Mouse (Mus musculus) erythroblast, embryonic 14.5 days (primary cell): ENCODE results near the gene Exoc4. TPM values are rescaled to one million over a fixed set of nuclear protein-coding genes. Genes with fewer than 3 reads are reported as not detected.

Experiments used
- H3K27me3 ChIP-seq: 2 replicates; pipeline ENCODE4 v1.6.1; 2012; ENCODE audit warnings: inconsistent platforms; ENCODE audit not compliant: control insufficient read depth
- H3K36me3 ChIP-seq: 2 replicates; pipeline ENCODE4 v1.6.1; 2012; ENCODE audit warnings: mild to moderate bottlenecking, inconsistent platforms; ENCODE audit not compliant: control insufficient read depth
- H3K4me1 ChIP-seq: 2 replicates; pipeline ENCODE4 v1.6.1; 2012; ENCODE audit warnings: inconsistent platforms; ENCODE audit not compliant: control insufficient read depth
- H3K4me3 ChIP-seq: replicated peaks from 2 replicates; pipeline ENCODE3; 2012; ENCODE audit warnings: moderate library complexity, mild to moderate bottlenecking, inconsistent platforms
- H3K9me3 ChIP-seq: 2 replicates; pipeline ENCODE4 v1.6.1; 2012; ENCODE audit warnings: low read length, inconsistent platforms, mixed read lengths; ENCODE audit not compliant: control insufficient read depth
- GATA1 ChIP-seq: IDR thresholded peaks from 2 replicates; pipeline ENCODE4 v1.6.1; 2012; ENCODE audit warnings: low read length, inconsistent platforms, mixed read lengths
- TAL1 ChIP-seq: IDR thresholded peaks from 3 replicates; pipeline ENCODE4 v1.6.1; 2012; ENCODE audit warnings: low read length, inconsistent platforms, mixed read lengths
- polyA plus RNA-seq: library from polyadenylated mRNA; stranded (reverse); fragments of >175 nt; gene quantifications from 2 replicates; pipeline ENCODE4 v1.2.3, GENCODE M21; 2012

Gene Exoc4
- polyA plus RNA-seq, 1 experiment, result 0.65 TPM

DNA sequence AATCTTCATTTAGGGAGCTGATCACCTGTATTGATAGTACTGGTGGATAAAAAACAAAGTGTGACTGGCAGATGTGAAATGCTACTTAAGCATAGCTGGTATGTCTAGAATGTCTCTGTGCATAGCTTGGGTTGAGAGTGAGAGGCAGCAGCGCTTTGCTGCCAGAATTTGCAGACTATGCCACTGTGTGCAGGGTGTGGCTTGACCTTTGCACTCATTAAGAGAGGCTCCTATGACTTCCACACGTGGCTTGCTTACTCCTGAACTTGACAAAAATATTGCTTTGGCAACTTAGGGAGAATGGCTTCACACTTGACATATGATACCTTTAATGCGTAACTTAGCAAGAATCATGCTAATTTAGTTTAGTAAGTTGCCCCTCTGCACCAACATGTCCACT is 131.6 kb downstream of the Exoc4 start:
- H3K27me3 ChIP-seq, result no peaks in the 10 kb centered on the region
- no peaks in the 10 kb centered on the region for H3K9me3 ChIP-seq
- TF ChIP-seq GATA1 (no peak), TAL1 (no peak)
- no peaks in the 10 kb centered on the region for H3K36me3 ChIP-seq
- no peak overlapping the region for H3K4me3 ChIP-seq
- H3K4me1 ChIP-seq, result no peaks in the 10 kb centered on the region

DNA sequence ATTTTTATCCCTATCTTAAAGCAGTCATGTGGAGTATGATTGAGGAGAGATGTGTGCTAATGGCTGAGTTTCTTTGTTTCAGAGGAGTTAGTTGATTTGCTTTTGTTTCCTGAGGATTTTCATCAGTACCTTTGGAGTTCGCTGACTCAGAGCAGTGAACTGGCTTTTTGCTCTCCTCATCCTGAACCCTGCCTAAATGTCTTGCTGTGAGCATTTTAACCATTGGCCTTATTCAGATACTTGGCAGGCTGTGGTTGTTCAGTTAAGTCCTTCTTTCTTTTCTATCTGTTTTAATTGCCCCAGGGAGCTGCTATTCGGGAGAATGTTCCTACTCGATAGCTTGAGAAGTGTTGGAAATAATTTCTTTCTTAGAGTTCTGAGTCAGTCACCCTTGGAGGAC is 133.3 kb downstream of the Exoc4 start:
- Histone ChIP-seq H3K27me3 (no peaks in the 10 kb centered on the region), H3K9me3 (no peaks in the 10 kb centered on the region), H3K4me3 (no peak overlapping the region), H3K4me1 (no peaks in the 10 kb centered on the region), H3K36me3 (no peaks in the 10 kb centered on the region)
- no peak for TF ChIP-seq GATA1
- no peak for TF ChIP-seq TAL1

DNA sequence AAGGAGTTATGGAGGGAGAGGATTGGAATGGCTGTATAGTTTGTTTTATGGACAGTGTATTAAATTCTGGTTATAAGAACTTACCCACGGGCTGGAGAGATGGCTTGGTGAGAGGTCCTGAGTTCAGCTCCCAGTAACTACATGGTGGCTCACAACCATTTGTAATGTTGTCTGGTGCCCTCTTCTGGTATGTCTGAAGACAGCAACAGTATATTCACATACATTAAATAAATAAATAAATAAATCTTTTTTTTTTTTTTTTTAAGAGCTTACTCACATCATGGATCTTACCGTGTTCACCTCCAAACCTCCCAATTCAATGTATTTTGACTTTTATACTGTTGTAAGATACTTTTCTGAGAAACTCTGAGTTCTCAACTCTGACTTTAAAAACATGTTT is 143.1 kb downstream of the Exoc4 start:
- no peaks in the 10 kb centered on the region for H3K4me1 ChIP-seq
- no peaks in the 10 kb centered on the region for H3K36me3 ChIP-seq
- H3K27me3 ChIP-seq, result no peaks in the 10 kb centered on the region
- no peak for TF ChIP-seq GATA1
- no peak for TF ChIP-seq TAL1
- H3K9me3 ChIP-seq, result no peaks in the 10 kb centered on the region
- H3K4me3 ChIP-seq, result no peak overlapping the region

DNA sequence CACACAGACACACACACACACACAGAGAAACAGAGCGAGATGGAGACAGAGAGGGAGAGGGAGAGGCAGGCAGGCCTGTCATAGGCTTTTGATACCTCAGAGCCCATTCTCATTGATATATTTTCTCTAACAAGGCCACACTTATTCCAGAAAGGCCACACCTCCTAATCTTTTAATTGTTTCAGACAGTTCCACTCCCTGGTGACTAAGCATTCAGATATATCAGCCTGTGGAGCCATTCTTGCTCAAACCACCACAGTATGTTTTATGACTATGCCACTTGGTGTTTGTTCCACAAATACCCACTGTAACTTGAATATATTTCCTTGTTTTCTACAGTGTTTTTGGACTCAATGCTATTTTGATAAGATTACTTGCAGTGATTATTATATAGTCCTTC is 150.6 kb downstream of the Exoc4 start:
- H3K4me3 ChIP-seq, result no peak overlapping the region

DNA sequence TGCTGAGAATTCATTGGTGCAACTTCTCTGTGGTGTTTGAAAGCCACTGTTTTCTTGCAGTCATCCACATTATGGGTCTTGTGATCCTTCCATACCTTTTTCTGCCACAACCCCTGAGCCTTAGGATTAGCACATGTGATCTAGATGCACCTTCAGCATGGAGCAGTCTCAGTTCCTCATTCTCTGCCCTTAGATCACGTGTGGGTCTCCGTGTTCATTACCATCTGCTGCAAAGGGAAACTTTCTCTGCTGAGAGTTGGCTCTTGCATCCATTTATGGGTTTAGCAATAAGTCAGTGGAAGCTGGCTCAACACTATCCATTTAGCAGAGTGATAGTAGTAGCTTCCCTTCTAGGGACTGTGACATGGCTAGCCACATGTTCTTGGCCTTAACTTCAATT is 152.3 kb downstream of the Exoc4 start:
- TF ChIP-seq TAL1 (no peak), GATA1 (no peak)
- Histone ChIP-seq H3K9me3 (no peaks in the 10 kb centered on the region), H3K4me3 (no peak overlapping the region), H3K4me1 (no peaks in the 10 kb centered on the region), H3K36me3 (no peaks in the 10 kb centered on the region), H3K27me3 (no peaks in the 10 kb centered on the region)

More for the DNA sequence above, 150.6 kb downstream of the Exoc4 start:
- Histone ChIP-seq H3K27me3 (no peaks in the 10 kb centered on the region), H3K4me1 (no peaks in the 10 kb centered on the region), H3K36me3 (no peaks in the 10 kb centered on the region), H3K9me3 (no peaks in the 10 kb centered on the region)
- TF ChIP-seq GATA1 (no peak), TAL1 (no peak)

DNA sequence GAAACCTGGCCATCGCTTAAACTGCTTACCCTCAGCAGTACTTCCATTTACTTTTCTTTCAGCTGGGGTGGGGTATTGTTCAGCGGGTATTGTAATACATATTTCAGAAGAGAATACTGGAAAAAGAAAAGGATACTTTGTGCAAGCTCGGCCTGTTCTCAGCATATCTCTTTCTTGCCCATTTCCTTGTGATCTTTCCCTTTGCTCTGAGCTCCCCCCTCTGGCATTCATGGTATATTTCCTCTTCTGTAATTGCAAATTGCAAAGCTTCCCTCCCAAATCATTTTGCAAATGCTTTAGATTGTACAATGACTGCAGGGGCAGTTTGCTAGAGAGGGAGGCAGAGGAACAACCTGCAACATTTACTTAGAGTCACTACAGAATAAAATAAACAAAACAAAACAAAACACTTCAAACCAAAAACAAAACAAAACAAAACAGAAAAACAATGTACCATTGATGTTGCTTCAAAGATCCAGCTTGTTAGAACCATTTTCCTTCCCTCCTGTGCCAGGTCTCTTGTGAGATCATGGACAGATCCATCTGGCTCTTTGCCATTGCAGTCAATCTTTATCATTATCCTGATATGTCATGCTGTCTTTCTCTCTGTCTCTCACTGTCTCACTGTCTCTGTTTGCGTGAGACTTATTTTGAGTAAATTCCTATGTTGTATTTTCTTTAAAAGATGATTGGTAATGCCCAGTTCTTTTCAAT is 156.8 kb downstream of the Exoc4 start:
- Histone ChIP-seq H3K4me1 (no peaks in the 10 kb centered on the region), H3K4me3 (no peak overlapping the region)
- TF ChIP-seq TAL1, result no peak
- no peak for TF ChIP-seq GATA1

DNA sequence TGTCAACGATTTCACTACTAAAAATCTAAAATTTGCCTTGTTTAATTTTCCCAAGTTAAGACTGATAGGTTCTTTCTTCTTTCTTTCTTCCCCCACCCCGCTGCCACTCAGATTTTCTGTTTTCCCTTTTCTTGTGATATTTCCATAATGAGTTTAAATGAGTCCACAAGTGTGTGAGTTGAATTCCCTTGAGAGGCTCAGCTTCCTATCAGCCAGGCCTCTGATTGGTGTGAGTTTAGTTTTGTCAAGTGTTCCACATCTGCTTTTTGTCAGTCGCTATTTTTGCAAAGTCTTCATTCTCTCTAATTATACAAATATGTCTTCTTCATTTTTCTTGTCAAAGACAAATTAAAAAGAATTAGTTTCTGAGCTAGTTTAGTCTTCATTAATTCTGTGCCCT is 160.7 kb downstream of the Exoc4 start:
- no peaks in the 10 kb centered on the region for H3K4me1 ChIP-seq
- H3K9me3 ChIP-seq, result no peaks in the 10 kb centered on the region
- H3K27me3 ChIP-seq, result no peaks in the 10 kb centered on the region
- TF ChIP-seq GATA1, result no peak
- TF ChIP-seq TAL1, result no peak
- H3K4me3 ChIP-seq, result no peak overlapping the region
- no peaks in the 10 kb centered on the region for H3K36me3 ChIP-seq

More for the DNA sequence above, 156.8 kb downstream of the Exoc4 start:
- Histone ChIP-seq H3K36me3 (no peaks in the 10 kb centered on the region), H3K9me3 (no peaks in the 10 kb centered on the region), H3K27me3 (no peaks in the 10 kb centered on the region)

DNA sequence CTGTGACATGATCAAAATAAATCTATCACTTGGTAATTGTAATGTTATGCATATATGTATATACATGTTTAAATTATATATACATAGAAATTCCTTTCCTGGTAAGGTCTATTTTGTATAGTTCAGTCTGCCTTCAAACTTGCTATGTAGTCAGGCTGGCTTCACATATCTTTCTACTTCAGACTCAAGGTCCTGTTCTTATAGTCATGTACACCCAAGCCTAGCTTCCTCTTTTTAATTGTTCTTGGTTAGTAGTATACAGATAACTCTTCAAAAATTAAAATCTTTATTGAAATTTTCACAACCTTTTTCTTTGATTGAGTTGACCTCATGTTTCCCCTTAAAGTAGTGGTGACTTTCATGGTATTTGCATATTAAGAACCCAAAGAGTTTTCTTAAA is 176.1 kb downstream of the Exoc4 start:
- TF ChIP-seq TAL1 (no peak), GATA1 (no peak)
- no peaks in the 10 kb centered on the region for H3K9me3 ChIP-seq
- no peaks in the 10 kb centered on the region for H3K4me1 ChIP-seq
- no peaks in the 10 kb centered on the region for H3K36me3 ChIP-seq
- H3K27me3 ChIP-seq, result no peaks in the 10 kb centered on the region
- H3K4me3 ChIP-seq, result no peak overlapping the region

DNA sequence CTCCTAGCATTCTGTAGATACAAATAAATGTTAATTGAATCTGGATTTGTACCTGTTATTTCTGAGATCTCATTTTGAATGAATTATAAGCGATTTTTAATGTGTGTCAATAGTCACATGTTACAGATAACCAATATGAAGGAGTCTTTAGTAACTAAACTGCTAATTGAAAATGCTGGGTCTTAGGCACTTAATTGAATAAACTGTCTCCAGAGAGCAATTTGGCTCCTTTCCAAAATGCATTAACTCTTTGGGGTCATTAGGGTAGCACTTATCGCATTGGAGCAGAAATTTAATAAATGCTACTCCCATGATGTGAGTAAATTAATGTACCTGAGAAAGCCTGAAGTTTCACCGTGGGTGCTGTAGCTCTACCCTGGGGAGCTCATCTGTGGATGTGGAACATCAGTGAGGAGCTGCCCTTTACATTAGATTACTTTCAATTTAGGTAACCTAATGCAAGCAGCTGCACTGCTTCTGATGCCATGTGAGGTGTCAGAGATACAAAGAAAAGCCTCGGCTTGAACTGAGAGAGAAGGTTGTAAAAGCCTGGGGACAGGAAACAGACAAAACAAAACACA is 182.4 kb downstream of the Exoc4 start:
- Histone ChIP-seq H3K4me3 (no peak overlapping the region), H3K4me1 (no peaks in the 10 kb centered on the region), H3K27me3 (no peaks in the 10 kb centered on the region), H3K36me3 (no peaks in the 10 kb centered on the region), H3K9me3 (no peaks in the 10 kb centered on the region)
- TF ChIP-seq GATA1, result no peak
- TF ChIP-seq TAL1, result no peak
